Mouse (Mus musculus) embryonic facial prominence, embryonic 14.5 days (tissue): ENCODE measurements around the gene Ano4. TPM values are rescaled to one million over a fixed set of nuclear protein-coding genes. Genes with fewer than 3 reads are reported as not detected.

Experiments used
- ATAC-seq: fragments of 200-750 bp; cut with Nextera tagmentation; 2 replicates; pipeline ENCODE4 v1.8.0; 2017; ENCODE audit warnings: low read depth, moderate number of reproducible peaks, moderate TSS enrichment
- DNase-seq: peaks from one replicate; pipeline ENCODE4 v3.0.0-alpha.2; 2015; ENCODE audit warnings: low spot score
- H3K27ac ChIP-seq: fragments of 300-500 bp; sonication (generic); replicated peaks from 2 replicates; pipeline ENCODE4 v1.5.1; 2014; ENCODE audit warnings: low read depth, mild to moderate bottlenecking, low read length, moderate library complexity
- H3K27me3 ChIP-seq: fragments of 300-500 bp; sonication (generic); replicated peaks from 2 replicates; pipeline ENCODE4 v1.6.1; 2014; ENCODE audit warnings: low read length; ENCODE audit not compliant: control insufficient read depth, insufficient read depth
- H3K36me3 ChIP-seq: fragments of 300-500 bp; sonication (generic); 2 replicates; pipeline ENCODE4 v1.6.1; 2014; ENCODE audit warnings: low read length, mixed read lengths; ENCODE audit not compliant: control insufficient read depth, insufficient read depth
- H3K4me1 ChIP-seq: fragments of 300-500 bp; sonication (generic); 2 replicates; pipeline ENCODE4 v1.6.1; 2014; ENCODE audit warnings: antibody characterized with exemption, low read length; ENCODE audit not compliant: control insufficient read depth, insufficient read depth
- H3K4me2 ChIP-seq: fragments of 300-500 bp; sonication (generic); 2 replicates; pipeline ENCODE4 v1.6.1; 2014; ENCODE audit warnings: low read depth, mild to moderate bottlenecking, low read length, moderate library complexity, mixed read lengths
- H3K4me3 ChIP-seq: fragments of 300-500 bp; sonication (generic); 2 replicates; pipeline ENCODE4 v1.5.1; 2014; ENCODE audit warnings: low read depth, mild to moderate bottlenecking, low read length
- H3K9ac ChIP-seq: fragments of 300-500 bp; sonication (generic); 2 replicates; pipeline ENCODE4 v1.6.1; 2014; ENCODE audit warnings: low read depth, mild to moderate bottlenecking, low read length, moderate library complexity, mixed read lengths
- H3K9me3 ChIP-seq: fragments of 300-500 bp; sonication (generic); 2 replicates; pipeline ENCODE4 v1.6.1; 2016; ENCODE audit warnings: low read length; ENCODE audit not compliant: control insufficient read depth
- WGBS: fragments of 180-500 bp; shearing (Covaris S2); extraction: QIAGEN DNeasy Blood & Tissue Kit; methylation state at CpG from one replicate; pipeline ENCODE4 v1.1.7; 2014; 5-methylcytosine and 5-hydroxymethylcytosine counted together
- polyA plus RNA-seq: library from polyadenylated mRNA; unstranded; fragments of >200 nt; fragmentation: Nextera tagmentation; extraction: Ambion mirVana; gene quantifications from 2 replicates; pipeline ENCODE4 v1.2.1, GENCODE M21; 2014

Ano4 gene
- polyA plus RNA-seq, 1 experiment from 2014 or later: 1.0 TPM

DNA sequence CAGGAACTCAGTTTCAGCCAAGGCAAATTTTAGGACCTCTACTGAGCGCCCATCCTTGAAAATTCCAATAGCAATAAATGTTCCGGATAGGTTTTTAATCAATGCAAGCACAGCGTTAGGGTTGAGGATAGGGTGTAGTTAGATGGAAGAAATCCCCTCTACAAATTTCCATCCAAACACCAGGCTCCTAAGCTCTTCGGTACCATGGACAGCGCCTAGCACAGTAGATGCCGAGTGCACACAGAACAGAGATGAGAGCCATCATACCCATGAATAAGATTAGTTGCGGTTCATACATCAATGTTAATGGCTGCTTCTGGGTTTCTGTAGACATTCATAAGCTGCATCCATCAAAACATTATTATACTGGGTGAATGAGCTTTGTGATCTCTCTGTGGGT lies 120.0 kb downstream of the Ano4 start:
- ATAC-seq (no peak), DNase-seq (peak; percentile 89)
- no peak overlapping the region for H3K4me2 ChIP-seq
- H3K27ac ChIP-seq: no peak overlapping the region
- no peak overlapping the region for H3K9ac ChIP-seq
- H3K4me1 ChIP-seq: no peaks in the 10 kb centered on the region
- no peaks in the 10 kb centered on the region for H3K9me3 ChIP-seq
- no peaks in the 10 kb centered on the region for H3K27me3 ChIP-seq
- WGBS: 35% methylated on average over 7 of the region's 7 CpGs
- H3K36me3 ChIP-seq: no peaks in the 10 kb centered on the region
- H3K4me3 ChIP-seq: no peak overlapping the region

DNA sequence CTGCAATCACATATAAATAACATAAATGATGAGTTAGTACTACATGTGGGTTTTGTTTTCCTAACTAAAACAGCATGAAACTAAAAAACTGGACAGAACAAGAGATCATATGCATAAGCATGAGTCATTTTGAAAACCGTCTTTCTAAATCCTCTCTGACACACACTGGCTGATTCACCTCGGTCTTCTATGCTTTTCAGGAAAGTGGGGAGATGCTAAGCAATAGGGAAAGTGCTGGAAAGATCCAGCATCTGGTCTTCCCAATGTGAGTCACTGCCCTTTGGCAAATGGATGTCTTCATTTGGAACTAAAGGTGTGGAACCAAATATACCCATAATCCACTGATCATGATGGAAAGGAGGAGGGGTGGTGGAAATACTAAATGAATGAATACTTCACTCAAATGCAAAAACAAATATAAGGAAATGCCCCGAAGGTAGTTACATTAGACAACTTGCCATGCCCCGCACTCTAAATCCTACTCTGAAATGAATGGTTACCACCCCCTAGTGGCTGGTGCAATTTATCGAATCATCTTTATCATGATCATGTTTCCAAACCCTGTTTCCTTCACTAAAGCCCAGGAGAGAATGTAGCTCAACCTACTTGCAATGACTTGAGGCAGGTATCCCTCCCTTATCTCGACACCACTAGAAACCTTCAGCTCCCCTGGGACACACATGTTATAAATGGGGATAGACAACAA lies 122.1 kb downstream of the Ano4 start:
- Histone ChIP-seq H3K4me3 (no peak overlapping the region), H3K9ac (no peak overlapping the region), H3K27me3 (no peaks in the 10 kb centered on the region), H3K36me3 (no peaks in the 10 kb centered on the region), H3K9me3 (no peaks in the 10 kb centered on the region), H3K27ac (no peak overlapping the region), H3K4me1 (no peaks in the 10 kb centered on the region), H3K4me2 (no peak overlapping the region)
- DNase-seq (no peak), ATAC-seq (no peak)
- WGBS: 74% methylated on average over 6 of the region's 6 CpGs

DNA sequence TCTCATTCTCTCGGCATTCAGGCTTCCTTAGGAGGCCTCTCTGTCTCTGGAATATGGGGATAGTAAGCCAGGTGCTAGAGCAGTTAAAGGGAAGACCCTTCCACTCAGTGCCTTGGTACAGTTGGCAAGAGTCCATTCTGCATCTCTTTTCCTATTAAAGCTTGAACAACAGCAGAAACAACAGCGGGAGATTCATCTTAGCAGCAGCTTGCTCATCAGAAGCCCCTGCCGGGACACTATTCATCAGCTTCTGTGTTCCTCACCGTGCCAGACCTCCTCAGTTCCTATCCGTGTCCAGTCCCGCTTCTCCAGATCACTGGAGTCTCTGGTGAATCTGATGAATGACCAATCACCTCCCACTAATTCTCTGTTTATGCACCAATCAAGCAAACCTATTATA lies 128.5 kb downstream of the Ano4 start:
- H3K27ac ChIP-seq: no peak overlapping the region
- no peak overlapping the region for H3K4me3 ChIP-seq
- H3K27me3 ChIP-seq: no peaks in the 10 kb centered on the region
- no peaks in the 10 kb centered on the region for H3K4me1 ChIP-seq
- H3K36me3 ChIP-seq: no peaks in the 10 kb centered on the region
- no peak overlapping the region for H3K9ac ChIP-seq
- no peak overlapping the region for H3K4me2 ChIP-seq
- WGBS: 92% methylated on average over 6 of the region's 6 CpGs
- no peaks in the 10 kb centered on the region for H3K9me3 ChIP-seq
- no peak for DNase-seq
- no peak for ATAC-seq

DNA sequence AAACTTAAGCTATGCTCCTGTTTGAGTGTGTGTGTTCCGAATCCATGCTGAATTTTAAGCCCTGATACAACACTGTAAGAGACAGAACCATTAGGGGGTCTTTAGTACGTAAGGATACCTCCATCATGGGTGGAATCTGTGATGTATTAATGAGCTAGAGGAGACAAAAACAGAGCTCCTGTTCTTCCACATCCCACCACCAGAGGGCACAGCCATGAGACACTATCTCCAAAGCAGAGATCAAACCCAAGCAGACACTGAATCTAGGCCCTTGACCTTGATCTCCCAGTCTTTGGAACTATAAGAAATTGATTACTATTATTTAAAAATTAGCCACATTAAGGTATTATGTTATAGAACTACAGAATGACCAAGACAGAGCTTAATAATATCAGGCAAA lies 138.7 kb downstream of the Ano4 start:
- H3K27me3 ChIP-seq: no peaks in the 10 kb centered on the region
- WGBS: 32% methylated on average over 2 of the region's 2 CpGs
- H3K9me3 ChIP-seq: no peaks in the 10 kb centered on the region
- DNase-seq: peak; percentile 4
- H3K4me1 ChIP-seq: no peaks in the 10 kb centered on the region
- no peak overlapping the region for H3K9ac ChIP-seq
- no peaks in the 10 kb centered on the region for H3K36me3 ChIP-seq
- H3K4me2 ChIP-seq: no peak overlapping the region
- H3K4me3 ChIP-seq: no peak overlapping the region
- no peak for ATAC-seq
- no peak overlapping the region for H3K27ac ChIP-seq

DNA sequence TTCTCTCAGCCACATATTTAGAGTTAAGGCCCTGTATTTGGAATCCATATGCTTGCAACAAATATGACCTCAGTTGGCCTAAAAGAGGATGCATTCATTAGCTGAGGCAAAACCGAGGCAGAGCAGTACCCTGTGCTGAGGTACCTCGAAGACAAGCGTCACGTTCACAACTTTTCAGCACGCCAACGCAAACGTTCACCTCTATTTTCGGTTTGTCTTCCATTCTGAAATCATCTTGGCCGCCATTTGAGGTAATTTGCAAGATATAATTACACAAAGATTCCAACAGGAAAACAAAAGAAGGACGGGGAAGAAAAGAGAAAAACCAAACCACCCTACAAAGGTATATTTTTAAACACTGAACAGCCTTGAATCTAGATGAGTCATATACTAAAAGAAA lies 148.1 kb downstream of the Ano4 start:
- no peaks in the 10 kb centered on the region for H3K27me3 ChIP-seq
- H3K36me3 ChIP-seq: no peaks in the 10 kb centered on the region
- no peak overlapping the region for H3K9ac ChIP-seq
- DNase-seq (no peak), ATAC-seq (no peak)
- no peak overlapping the region for H3K4me3 ChIP-seq
- H3K4me1 ChIP-seq: no peaks in the 10 kb centered on the region
- 88% methylated on average over 10 of the region's 10 CpGs for WGBS
- H3K9me3 ChIP-seq: no peaks in the 10 kb centered on the region
- H3K27ac ChIP-seq: no peak overlapping the region
- H3K4me2 ChIP-seq: no peak overlapping the region

DNA sequence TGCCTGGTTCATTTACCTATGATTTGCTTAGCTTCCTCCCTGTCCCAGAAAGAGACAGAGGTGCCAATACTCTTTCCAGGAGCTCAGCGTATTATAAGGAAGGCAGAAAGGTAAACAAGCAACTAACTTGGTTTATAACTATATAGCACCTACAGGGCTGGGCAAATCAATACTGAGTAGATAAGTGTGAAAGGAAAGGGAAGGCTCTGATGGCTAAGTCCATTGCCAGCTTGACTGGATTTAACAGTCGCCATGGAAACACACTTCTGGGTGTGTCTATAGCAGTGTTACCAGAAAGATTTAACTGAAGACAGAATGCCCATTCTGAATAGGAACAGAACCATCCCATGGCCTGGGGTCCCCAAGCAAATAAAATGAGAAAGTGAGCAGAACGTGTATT lies 149.5 kb downstream of the Ano4 start:
- H3K4me1 ChIP-seq: no peaks in the 10 kb centered on the region
- H3K9ac ChIP-seq: no peak overlapping the region
- no peak overlapping the region for H3K4me3 ChIP-seq
- H3K27ac ChIP-seq: no peak overlapping the region
- no peaks in the 10 kb centered on the region for H3K27me3 ChIP-seq
- 80% methylated on average over 3 of the region's 3 CpGs for WGBS
- DNase-seq: no peak
- no peak overlapping the region for H3K4me2 ChIP-seq
- no peaks in the 10 kb centered on the region for H3K36me3 ChIP-seq
- no peak for ATAC-seq
- H3K9me3 ChIP-seq: no peaks in the 10 kb centered on the region

DNA sequence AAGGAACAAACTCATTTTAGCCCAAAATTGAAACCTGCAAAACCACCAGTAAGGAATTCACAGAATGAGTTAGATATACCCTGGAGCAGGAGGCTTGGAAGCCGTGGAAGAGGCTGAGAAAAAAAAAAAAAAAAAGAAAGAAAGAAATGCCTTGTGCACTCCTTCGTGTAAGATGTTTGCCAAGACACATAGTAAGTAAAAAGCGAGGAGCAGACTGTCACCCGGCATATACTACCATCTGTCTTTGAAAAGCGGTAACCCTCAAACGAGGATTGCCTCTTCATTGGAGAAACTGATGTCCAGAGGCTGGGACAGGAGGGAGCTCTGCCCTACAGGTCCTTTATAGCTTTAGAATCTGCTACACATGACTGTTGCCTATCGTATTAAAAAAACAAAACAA lies 150.1 kb downstream of the Ano4 start:
- H3K9me3 ChIP-seq: no peaks in the 10 kb centered on the region
- WGBS: 77% methylated on average over 7 of the region's 7 CpGs
- no peak overlapping the region for H3K27ac ChIP-seq
- H3K9ac ChIP-seq: no peak overlapping the region
- no peaks in the 10 kb centered on the region for H3K27me3 ChIP-seq
- H3K4me1 ChIP-seq: no peaks in the 10 kb centered on the region
- no peak overlapping the region for H3K4me2 ChIP-seq
- DNase-seq (no peak), ATAC-seq (no peak)
- no peaks in the 10 kb centered on the region for H3K36me3 ChIP-seq
- H3K4me3 ChIP-seq: no peak overlapping the region

DNA sequence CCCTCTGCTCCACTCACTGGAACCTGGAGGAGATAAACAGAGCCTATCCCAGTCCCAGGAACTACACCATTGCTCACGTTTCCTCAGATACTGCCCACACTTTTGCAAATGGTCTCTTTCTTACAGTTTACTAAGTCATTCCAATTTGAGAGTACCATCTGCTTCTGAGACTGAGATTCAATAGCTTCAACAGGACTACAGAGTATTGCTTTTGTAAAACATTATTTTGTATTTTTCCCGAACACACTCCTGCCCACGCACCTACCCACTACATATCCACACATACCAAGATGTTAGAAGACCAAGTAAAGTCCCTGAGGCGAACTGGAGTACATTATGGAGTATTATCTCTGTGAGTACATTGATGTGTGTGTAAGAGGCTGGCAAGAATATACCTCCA lies 166.6 kb downstream of the Ano4 start:
- no peaks in the 10 kb centered on the region for H3K4me1 ChIP-seq
- no peaks in the 10 kb centered on the region for H3K9me3 ChIP-seq
- no peaks in the 10 kb centered on the region for H3K36me3 ChIP-seq
- H3K27me3 ChIP-seq: no peaks in the 10 kb centered on the region
- H3K9ac ChIP-seq: no peak overlapping the region
- 77% methylated on average over 4 of the region's 4 CpGs for WGBS
- H3K27ac ChIP-seq: no peak overlapping the region
- no peak overlapping the region for H3K4me2 ChIP-seq
- DNase-seq: no peak
- ATAC-seq: no peak
- no peak overlapping the region for H3K4me3 ChIP-seq

DNA sequence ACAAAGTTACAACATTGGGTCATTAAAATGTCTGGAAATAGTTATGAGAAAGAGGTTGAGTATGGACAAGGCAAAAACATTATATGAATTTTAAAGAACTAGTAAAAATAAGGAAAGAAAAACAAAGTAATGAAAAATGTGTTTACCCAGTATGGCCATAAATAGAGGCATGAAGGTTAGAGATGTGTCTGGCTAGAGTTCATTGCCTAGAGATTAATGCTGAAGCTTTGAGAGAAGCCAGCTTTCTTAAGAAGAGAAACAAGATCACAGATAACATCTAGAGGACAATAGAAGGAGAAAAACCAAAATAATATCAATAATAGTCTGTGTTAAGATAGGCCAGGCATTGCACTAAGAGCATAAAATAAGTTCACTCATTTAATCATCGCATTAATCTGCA lies 180.0 kb downstream of the Ano4 start:
- H3K27ac ChIP-seq: no peak overlapping the region
- 91% methylated on average over 1 of the region's 1 CpGs for WGBS
- no peaks in the 10 kb centered on the region for H3K4me1 ChIP-seq
- H3K27me3 ChIP-seq: no peaks in the 10 kb centered on the region
- no peak for DNase-seq
- no peak overlapping the region for H3K9ac ChIP-seq
- H3K4me2 ChIP-seq: no peak overlapping the region
- no peaks in the 10 kb centered on the region for H3K9me3 ChIP-seq
- H3K36me3 ChIP-seq: no peaks in the 10 kb centered on the region
- no peak for ATAC-seq
- no peak overlapping the region for H3K4me3 ChIP-seq
